Mouse (Mus musculus): ENCODE results near the gene Gdi2.

DNA sequence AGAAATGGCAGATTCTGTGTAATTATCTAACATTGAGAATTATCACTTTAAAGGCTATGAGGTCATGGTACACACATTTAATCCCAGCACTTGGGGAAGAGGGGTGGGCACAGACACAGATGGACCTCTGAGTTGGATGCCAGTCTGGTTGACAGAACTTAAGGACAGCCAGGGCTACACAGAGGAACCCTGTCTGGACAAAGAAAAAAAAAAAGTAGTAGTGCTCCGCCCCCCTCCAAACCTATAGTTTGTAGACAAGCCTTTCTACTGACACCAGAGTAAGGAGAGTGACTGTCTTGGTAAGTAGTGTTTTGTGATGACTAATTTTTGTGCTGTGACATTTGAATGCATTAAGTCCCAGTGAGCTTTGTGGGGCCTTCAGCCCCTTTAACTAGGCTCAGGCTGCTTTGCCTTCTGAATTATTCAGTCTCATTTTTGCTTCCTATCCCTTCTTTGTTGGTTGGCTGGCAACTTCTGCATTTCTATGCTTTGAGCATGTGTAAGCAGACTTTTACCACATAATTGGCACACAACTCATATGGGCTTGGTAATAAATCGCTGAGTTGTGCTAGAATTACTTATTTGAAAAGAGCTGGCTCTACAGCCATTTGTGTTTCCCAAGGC lies 3.4 kb downstream of the Gdi2 start:
- TF ChIP-seq CTCF (IDR thresholded peaks at IDR 0.05; ENCODE audit: low read depth) = no peak
- TF ChIP-seq EP300 (IDR thresholded peaks at IDR 0.05; ENCODE audit: low read depth) = no peak

Data from liver, embryonic 14.5 days (tissue).